Mouse (Mus musculus): ENCODE measurements around the gene Rhbdd3. TPM values are rescaled to one million over a fixed set of nuclear protein-coding genes. Genes with fewer than 3 reads are reported as not detected.

Rhbdd3 gene
- total and polyA plus RNA-seq, 3 experiments: 15.0 to 20.6 (median 17.0) TPM

DNA sequence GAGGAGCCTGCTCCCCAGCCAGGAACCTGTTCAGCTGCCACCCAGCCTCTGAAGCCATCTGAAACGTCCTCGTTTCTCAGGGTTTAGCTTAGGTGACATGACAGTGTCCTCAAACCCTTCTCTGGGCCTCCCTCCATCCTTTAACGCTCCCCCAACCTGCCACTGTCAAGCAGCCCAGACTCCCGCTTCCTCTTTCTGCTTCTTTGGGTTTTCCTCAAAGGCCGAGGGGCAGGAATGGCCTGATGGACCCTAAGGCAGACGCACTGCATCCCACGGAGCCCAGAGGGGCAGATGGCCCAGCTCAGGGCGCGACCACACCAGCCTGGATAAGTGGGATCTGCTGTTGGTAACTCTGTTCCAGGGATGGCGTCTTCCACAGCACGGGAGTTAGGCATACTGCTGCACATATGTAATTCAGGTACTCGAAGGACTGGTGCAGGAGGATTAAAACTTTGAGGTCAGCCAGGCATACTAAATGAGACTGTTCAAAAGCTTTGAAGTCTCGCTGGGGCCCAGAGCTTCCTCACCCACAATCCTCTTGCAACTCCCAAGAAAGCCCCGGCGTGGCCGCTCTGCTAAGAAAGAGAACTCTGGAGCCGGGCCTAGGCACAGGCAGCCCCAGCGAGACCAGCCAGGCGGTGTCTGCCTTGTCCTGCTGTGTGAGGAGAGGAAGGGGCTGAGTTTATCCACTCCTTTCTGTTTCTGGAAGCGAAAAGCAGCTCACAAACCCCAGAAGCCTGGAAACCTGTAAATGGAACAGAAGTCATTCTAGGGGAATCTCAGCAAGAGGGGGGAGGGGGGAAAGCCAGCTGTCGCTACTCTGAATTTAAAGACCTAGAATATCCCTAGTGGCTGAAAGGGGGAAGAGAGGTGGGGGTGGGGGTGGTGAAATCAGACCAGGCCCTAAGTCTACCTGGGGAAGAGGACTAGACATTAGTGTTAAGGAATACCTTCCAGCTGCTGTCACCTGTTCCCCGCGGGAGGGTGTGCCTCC is 42.5 kb upstream of the Rhbdd3 start:
- Histone ChIP-seq H3K4me1 (ENCODE audit: control insufficient read depth in 1 of 2, insufficient read depth in 2 of 2) (peaks cover 30 to 65% of the 10 kb centered on the region in 2 experiments), H3K9me3 (replicated peaks; ENCODE audit: low read length) (no peaks in the 10 kb centered on the region), H3K4me3 (replicated peaks in 1 of 3; ENCODE audit: low read depth in 2 of 3, low read length in 2 of 3, poor library complexity in 1 of 3) (peak overlapping the region in 1 of 3 experiments; percentile 57), H3K36me3 (replicated peaks in 1 of 2; ENCODE audit: control insufficient read depth in 1 of 2, insufficient read depth in 1 of 2, low read length in 1 of 2) (peaks cover 0 to 13% of the 10 kb centered on the region in 2 experiments), H3K27ac (ENCODE audit: insufficient read depth, low read depth) (peak overlapping the region; percentile 72), H3K9ac (ENCODE audit: insufficient read depth, low read depth) (peak overlapping the region; percentile 42), H3K27me3 (replicated peaks) (peaks cover 9% of the 10 kb centered on the region), H3K79me2 (replicated peaks; ENCODE audit: control insufficient read depth, extremely low read depth, insufficient read depth, poor library complexity, severe bottlenecking) (no peaks in the 10 kb centered on the region), H3K4me2 (ENCODE audit: insufficient read depth, low read depth, poor library complexity, severe bottlenecking) (peak overlapping the region; percentile 92)
- no peak; the same call in 1 of the 2 replicates for TF ChIP-seq JUN (IDR thresholded peaks at IDR 0.05; ENCODE audit: insufficient read depth, low read depth, low read length)
- TF ChIP-seq IRF4 (IDR thresholded peaks at IDR 0.05; ENCODE audit: low read depth, low read length): peak; percentile 91
- TF ChIP-seq MAZ (IDR thresholded peaks at IDR 0.05; ENCODE audit: low read depth, low read length): peak; percentile 43; the same call in 1 of the 2 replicates
- TF ChIP-seq NELFE (IDR thresholded peaks at IDR 0.05; ENCODE audit: low read depth, low read length): no peak
- 0 out of 2 replicates have a peak, but pooled peaks have one; percentile 7 for TF ChIP-seq MEF2A (IDR thresholded peaks at IDR 0.05; ENCODE audit: borderline replicate concordance, low read depth, low read length)
- TF ChIP-seq ZNF384 (IDR thresholded peaks at IDR 0.05; ENCODE audit: low read depth, low read length): 0 out of 2 replicates have a peak, but pooled peaks have one; percentile 16
- TF ChIP-seq SIN3A (IDR thresholded peaks at IDR 0.05; ENCODE audit: low read length): peak; percentile 70
- TF ChIP-seq JUND (conservative IDR thresholded peaks at IDR 0.05; ENCODE audit: low read depth, low read length): no peak
- TF ChIP-seq E2F4 (IDR thresholded peaks at IDR 0.05; ENCODE audit: insufficient replicate concordance, low read depth, low read length): no peak
- TF ChIP-seq ZKSCAN1 (IDR thresholded peaks at IDR 0.05; ENCODE audit: borderline replicate concordance, low read depth, low read length): no peak
- TF ChIP-seq GABPA (IDR thresholded peaks at IDR 0.05; ENCODE audit: insufficient replicate concordance, low read depth, low read length): no peak
- peak; percentile 52 for TF ChIP-seq POLR2A (IDR thresholded peaks at IDR 0.05; ENCODE audit: low read depth, low read length)
- TF ChIP-seq BHLHE40 (IDR thresholded peaks at IDR 0.05; ENCODE audit: low read depth, low read length): 0 out of 2 replicates have a peak, but pooled peaks have one; percentile 31
- no peak for TF ChIP-seq PAX5 (IDR thresholded peaks at IDR 0.05; ENCODE audit: low read length)
- TF ChIP-seq SMC3 (IDR thresholded peaks at IDR 0.05; ENCODE audit: low read depth, low read length): no peak; the same call in 1 of the 2 replicates
- no peak for TF ChIP-seq RCOR1 (conservative IDR thresholded peaks at IDR 0.05; ENCODE audit: low read depth, low read length)
- TF ChIP-seq ZMIZ1 (IDR thresholded peaks at IDR 0.05; ENCODE audit: low read depth, low read length): no peak
- peak; percentile 62; the same call in 1 of the 2 replicates for TF ChIP-seq EP300 (IDR thresholded peaks at IDR 0.05; ENCODE audit: low read length)
- no peak for TF ChIP-seq TBP (conservative IDR thresholded peaks at IDR 0.05; ENCODE audit: low read depth, low read length)
- no peak for TF ChIP-seq USF1 (IDR thresholded peaks at IDR 0.05; ENCODE audit: low read depth, low read length)
- peak; percentile 71; the same call in 1 of the 2 replicates for TF ChIP-seq UBTF (IDR thresholded peaks at IDR 0.05; ENCODE audit: low read depth, low read length)
- no peak for TF ChIP-seq USF2 (conservative IDR thresholded peaks at IDR 0.05; ENCODE audit: low read depth, low read length)
- peak in 1 of 2 experiments; percentile 30; a peak in 1 of 4 replicates for TF ChIP-seq CTCF (conservative IDR thresholded peaks at IDR 0.05 in 1 of 2, IDR thresholded peaks at IDR 0.05 in 1 of 2; ENCODE audit: low read depth in 2 of 2, low read length in 2 of 2)
- TF ChIP-seq MYC (IDR thresholded peaks at IDR 0.05; ENCODE audit: low read depth, low read length): peak; percentile 13
- TF ChIP-seq ETS1 (conservative IDR thresholded peaks at IDR 0.05; ENCODE audit: low read depth, low read length): no peak
- TF ChIP-seq MXI1 (IDR thresholded peaks at IDR 0.05; ENCODE audit: low read depth, low read length): peak; percentile 43; the same call in 1 of the 2 replicates
- TF ChIP-seq MAX (IDR thresholded peaks at IDR 0.05; ENCODE audit: low read length): peak; percentile 68
- peak; percentile 46; the same call in 1 of the 2 replicates for TF ChIP-seq TCF12 (IDR thresholded peaks at IDR 0.05; ENCODE audit: low read depth, low read length)
- TF ChIP-seq CHD1 (IDR thresholded peaks at IDR 0.05; ENCODE audit: low read depth, low read length): no peak
- TF ChIP-seq CHD2 (IDR thresholded peaks at IDR 0.05; ENCODE audit: low read length): peak; percentile 93
- peak; percentile 10; the same call in 1 of the 2 replicates for TF ChIP-seq HCFC1 (IDR thresholded peaks at IDR 0.05; ENCODE audit: low read depth, low read length)
- DNase-seq (ENCODE audit: extremely low read depth): peak; percentile 80
- in situ Hi-C loops (cut with MboI; ENCODE audit: low pct_ligation_motif_present, low pct_unique_long_range_greater_than_20kb, low sequenced_read_pairs) (no loop called here), dilution Hi-C loops (cut with MboI; ENCODE audit: extremely low pct_ligation_motif_present, extremely low pct_unique_long_range_greater_than_20kb, low sequenced_read_pairs) (no loop called here)

Measured in CH12.LX (cell line).